Mouse (Mus musculus) neural tube, embryonic 12.5 days (tissue): ENCODE data around the gene Opn4. TPM values are rescaled to one million over a fixed set of nuclear protein-coding genes. Genes with fewer than 3 reads are reported as not detected.

Source experiments
- ATAC-seq: fragments of 200-750 bp; cut with Nextera tagmentation; 2 replicates; pipeline ENCODE4 v1.8.0; 2017; ENCODE audit warnings: low read depth, mild to moderate bottlenecking, moderate TSS enrichment, moderate library complexity; ENCODE audit not compliant: low FRiP score
- H3K27ac ChIP-seq: fragments of 300-500 bp; sonication (generic); 2 replicates; pipeline ENCODE4 v1.5.1; 2016
- H3K27me3 ChIP-seq: fragments of 300-500 bp; sonication (generic); replicated peaks from 2 replicates; pipeline ENCODE4 v1.6.1; 2016; ENCODE audit warnings: mild to moderate bottlenecking
- H3K36me3 ChIP-seq: fragments of 300-500 bp; sonication (generic); 2 replicates; pipeline ENCODE4 v1.6.1; 2016; ENCODE audit warnings: mild to moderate bottlenecking
- H3K4me1 ChIP-seq: fragments of 300-500 bp; sonication (generic); 2 replicates; pipeline ENCODE4 v1.6.1; 2016
- H3K4me2 ChIP-seq: fragments of 300-500 bp; sonication (generic); replicated peaks from 2 replicates; pipeline ENCODE4 v1.6.1; 2016; ENCODE audit warnings: mild to moderate bottlenecking
- H3K4me3 ChIP-seq: fragments of 300-500 bp; sonication (generic); 2 replicates; pipeline ENCODE4 v1.5.1; 2016
- H3K9ac ChIP-seq: fragments of 300-500 bp; sonication (generic); 2 replicates; pipeline ENCODE4 v1.6.1; 2016; ENCODE audit warnings: mild to moderate bottlenecking
- H3K9me3 ChIP-seq: fragments of 300-500 bp; sonication (generic); 2 replicates; pipeline ENCODE4 v1.6.1; 2016; ENCODE audit warnings: mild to moderate bottlenecking
- WGBS: fragments of 180-500 bp; shearing (Covaris S2); methylation state at CpG from one replicate; pipeline ENCODE4 v1.1.7; 2016; 5-methylcytosine and 5-hydroxymethylcytosine counted together
- polyA plus RNA-seq: library from polyadenylated mRNA; unstranded; fragments of >200 nt; fragmentation: Nextera tagmentation; extraction: Ambion mirVana; gene quantifications from 2 replicates; pipeline ENCODE4 v1.2.1, GENCODE M21; 2016

Opn4 gene
- polyA plus RNA-seq, 1 experiment from 2014 or later, result not detected

- WGBS, result 41% methylated on average over 27 of the region's 27 CpGs
- Histone ChIP-seq H3K4me3 (peak overlapping the region; percentile 24), H3K27ac (no peak overlapping the region), H3K36me3 (no peaks in the 10 kb centered on the region), H3K9me3 (no peaks in the 10 kb centered on the region), H3K4me1 (no peaks in the 10 kb centered on the region), H3K9ac (no peak overlapping the region), H3K27me3 (no peaks in the 10 kb centered on the region; the same call in 1 of the 2 replicates), H3K4me2 (peak overlapping the region; percentile 58)
- no peak for ATAC-seq
Measured at GRCm38 (mm10) chr14:34569534-34570194, 30.3 kb downstream of the Opn4 start.

DNA sequence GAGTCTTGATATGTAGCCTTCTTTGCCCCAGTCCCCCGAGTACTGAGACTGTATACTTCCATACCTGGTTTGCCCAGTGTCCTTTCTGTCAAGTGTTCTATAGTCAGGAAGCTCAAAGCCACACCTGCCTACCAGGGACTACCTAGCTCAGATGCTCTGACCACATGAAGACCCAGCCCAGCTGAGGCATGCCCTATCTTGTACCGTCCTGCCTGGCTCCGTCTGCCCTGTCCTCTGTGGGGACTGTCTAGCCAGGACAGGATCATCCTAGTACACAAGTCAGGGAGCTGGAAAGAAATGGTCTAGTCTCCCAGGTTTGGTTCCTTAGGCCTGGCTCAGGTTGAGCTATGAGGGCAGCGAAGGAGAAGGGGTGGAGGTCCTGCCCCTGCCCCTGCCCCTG is 31.3 kb downstream of the Opn4 start:
- Histone ChIP-seq H3K9me3 (no peaks in the 10 kb centered on the region), H3K4me1 (no peaks in the 10 kb centered on the region), H3K27ac (no peak overlapping the region), H3K27me3 (no peaks in the 10 kb centered on the region; the same call in 1 of the 2 replicates), H3K9ac (no peak overlapping the region), H3K4me2 (no peak overlapping the region), H3K36me3 (no peaks in the 10 kb centered on the region), H3K4me3 (no peak overlapping the region)
- ATAC-seq, result no peak
- 83% methylated on average over 4 of the region's 4 CpGs for WGBS

GRCm38 (mm10) chr14:34567697-34568096 is 32.2 kb downstream of the Opn4 start:
- Histone ChIP-seq H3K9ac (no peak overlapping the region), H3K27me3 (no peaks in the 10 kb centered on the region; the same call in 1 of the 2 replicates), H3K9me3 (no peaks in the 10 kb centered on the region), H3K4me1 (no peaks in the 10 kb centered on the region), H3K27ac (no peak overlapping the region), H3K36me3 (no peaks in the 10 kb centered on the region), H3K4me2 (no peak overlapping the region), H3K4me3 (no peak overlapping the region)
- 64% methylated on average over 5 of the region's 5 CpGs for WGBS
- ATAC-seq, result no peak

DNA sequence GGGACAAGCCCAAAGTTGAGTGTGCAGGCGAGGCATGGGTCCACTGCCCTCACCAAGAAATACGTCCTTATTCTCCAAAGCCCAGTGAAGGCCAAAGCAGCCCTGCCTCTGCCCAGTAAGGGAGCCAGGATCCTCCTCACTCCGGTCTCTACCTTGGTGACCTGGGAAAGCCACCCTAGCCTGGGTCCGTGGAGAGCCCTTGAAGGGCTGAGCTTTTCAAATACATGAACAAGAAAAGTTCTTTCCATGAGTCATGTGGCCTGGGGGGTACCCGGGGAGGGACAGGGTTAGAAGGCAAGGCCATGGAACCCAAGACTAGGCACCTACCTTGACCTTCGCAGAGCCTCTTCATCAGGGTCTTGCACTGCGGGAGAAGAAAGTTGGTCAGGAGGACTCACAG is 33.4 kb downstream of the Opn4 start:
- no peak for ATAC-seq
- 92% methylated on average over 7 of the region's 7 CpGs for WGBS
- Histone ChIP-seq H3K9me3 (no peaks in the 10 kb centered on the region), H3K36me3 (no peaks in the 10 kb centered on the region), H3K4me2 (no peak overlapping the region), H3K9ac (no peak overlapping the region), H3K4me1 (no peaks in the 10 kb centered on the region), H3K4me3 (no peak overlapping the region), H3K27ac (no peak overlapping the region), H3K27me3 (no peaks in the 10 kb centered on the region; the same call in 1 of the 2 replicates)

- Histone ChIP-seq H3K4me3 (no peak overlapping the region), H3K4me2 (no peak overlapping the region), H3K4me1 (no peaks in the 10 kb centered on the region), H3K36me3 (no peaks in the 10 kb centered on the region), H3K9me3 (no peaks in the 10 kb centered on the region), H3K27me3 (no peaks in the 10 kb centered on the region; the same call in 1 of the 2 replicates), H3K27ac (no peak overlapping the region), H3K9ac (no peak overlapping the region)
- WGBS, result 76% methylated on average over 17 of the region's 17 CpGs
- no peak for ATAC-seq
Measured at GRCm38 (mm10) chr14:34565711-34566110, 34.2 kb downstream of the Opn4 start.

DNA sequence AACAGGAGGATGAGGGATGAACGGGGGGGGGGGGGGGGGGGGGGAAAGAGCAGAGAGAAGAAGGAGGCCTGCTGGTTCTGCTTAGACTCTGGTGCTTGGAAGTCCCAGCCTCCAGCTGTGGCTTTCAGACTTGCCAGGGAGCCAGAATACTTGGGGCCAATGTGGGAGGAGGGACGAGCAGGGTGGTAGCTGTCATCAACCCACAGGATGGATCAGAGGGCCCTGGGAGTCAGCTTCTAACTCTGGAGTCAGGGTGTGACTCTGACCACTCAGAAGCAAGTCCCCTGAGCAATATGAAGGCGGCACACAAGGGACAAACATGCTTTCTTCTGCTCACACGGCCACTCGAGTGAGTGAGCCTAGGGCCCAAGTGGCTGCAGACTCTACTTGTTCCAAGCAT is 35.3 kb downstream of the Opn4 start:
- WGBS, result 69% methylated on average over 5 of the region's 5 CpGs
- H3K27ac ChIP-seq, result no peak overlapping the region
- no peak for ATAC-seq

GRCm38 (mm10) chr14:34562393-34562792 is 37.5 kb downstream of the Opn4 start:
- no peak overlapping the region for H3K27ac ChIP-seq
- H3K4me1 ChIP-seq, result no peaks in the 10 kb centered on the region
- H3K4me2 ChIP-seq, result no peak overlapping the region
- no peaks in the 10 kb centered on the region for H3K36me3 ChIP-seq
- no peak overlapping the region for H3K4me3 ChIP-seq
- no peak for ATAC-seq
- H3K9me3 ChIP-seq, result no peaks in the 10 kb centered on the region
- WGBS, result 13% methylated on average over 2 of the region's 2 CpGs
- no peak overlapping the region for H3K9ac ChIP-seq
- no peaks in the 10 kb centered on the region for H3K27me3 ChIP-seq

More for the DNA sequence above, 35.3 kb downstream of the Opn4 start:
- Histone ChIP-seq H3K4me2 (no peak overlapping the region), H3K9me3 (no peaks in the 10 kb centered on the region), H3K36me3 (no peaks in the 10 kb centered on the region), H3K4me1 (no peaks in the 10 kb centered on the region), H3K27me3 (no peaks in the 10 kb centered on the region; the same call in 1 of the 2 replicates), H3K4me3 (no peak overlapping the region), H3K9ac (no peak overlapping the region)

DNA sequence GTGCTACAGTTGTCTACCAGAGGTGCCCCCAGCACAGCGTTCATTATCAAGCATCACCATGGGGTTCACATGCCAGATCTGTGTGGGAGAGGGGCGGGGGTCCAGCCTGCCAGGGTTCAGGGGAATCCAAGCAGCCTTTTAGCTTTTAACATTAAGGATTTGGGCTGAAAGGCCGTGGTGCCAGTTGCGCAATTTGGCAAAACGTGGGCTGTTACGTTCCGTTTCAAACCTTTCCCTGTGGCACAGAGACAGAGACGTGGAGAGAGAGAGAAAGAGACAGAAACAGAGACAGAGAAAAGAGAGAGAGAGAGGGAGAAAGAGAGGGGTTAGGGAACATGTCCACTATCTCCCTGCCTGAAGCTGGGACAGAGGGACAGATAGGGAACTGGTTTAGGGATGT is 38.3 kb downstream of the Opn4 start:
- Histone ChIP-seq H3K4me3 (no peak overlapping the region), H3K36me3 (no peaks in the 10 kb centered on the region), H3K4me2 (no peak overlapping the region), H3K9me3 (no peaks in the 10 kb centered on the region), H3K4me1 (no peaks in the 10 kb centered on the region), H3K9ac (no peak overlapping the region), H3K27me3 (no peaks in the 10 kb centered on the region), H3K27ac (no peak overlapping the region)
- WGBS, result 94% methylated on average over 8 of the region's 8 CpGs
- ATAC-seq, result no peak

- Histone ChIP-seq H3K9ac (no peak overlapping the region), H3K4me1 (no peaks in the 10 kb centered on the region), H3K36me3 (no peaks in the 10 kb centered on the region), H3K27me3 (no peaks in the 10 kb centered on the region), H3K4me3 (no peak overlapping the region), H3K9me3 (no peaks in the 10 kb centered on the region), H3K27ac (no peak overlapping the region), H3K4me2 (no peak overlapping the region)
- WGBS, result 90% methylated on average over 9 of the region's 9 CpGs
- ATAC-seq, result no peak
Measured at GRCm38 (mm10) chr14:34558947-34559346, 41.0 kb downstream of the Opn4 start.

- no peaks in the 10 kb centered on the region for H3K9me3 ChIP-seq
- no peaks in the 10 kb centered on the region for H3K4me1 ChIP-seq
- no peaks in the 10 kb centered on the region for H3K27me3 ChIP-seq
- H3K27ac ChIP-seq, result no peak overlapping the region
- H3K4me3 ChIP-seq, result no peak overlapping the region
- no peaks in the 10 kb centered on the region for H3K36me3 ChIP-seq
- H3K4me2 ChIP-seq, result no peak overlapping the region
- WGBS, result 61% methylated on average over 13 of the region's 13 CpGs
- ATAC-seq, result no peak
- no peak overlapping the region for H3K9ac ChIP-seq
Measured at GRCm38 (mm10) chr14:34555211-34555610, 44.7 kb downstream of the Opn4 start.

DNA sequence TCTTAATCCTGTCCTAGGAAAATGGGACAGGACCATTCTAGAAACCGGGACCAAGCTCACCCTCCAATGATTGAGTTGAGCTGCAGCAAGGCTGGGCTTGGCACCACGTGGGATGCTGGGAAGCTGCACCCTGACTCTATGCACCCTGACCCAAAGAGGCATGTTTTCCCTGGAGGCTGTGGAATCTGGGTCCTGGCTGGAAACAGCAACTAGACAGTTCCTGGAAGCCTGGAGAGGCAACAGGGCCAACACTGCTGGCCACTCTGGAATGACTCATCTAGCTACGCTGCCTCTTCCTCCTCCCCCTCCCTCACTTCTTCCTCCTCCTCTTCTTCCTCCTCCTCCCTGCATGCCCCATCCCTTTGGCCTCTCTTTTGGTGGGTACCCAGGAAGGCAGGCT is 45.9 kb downstream of the Opn4 start:
- no peak for ATAC-seq

DNA sequence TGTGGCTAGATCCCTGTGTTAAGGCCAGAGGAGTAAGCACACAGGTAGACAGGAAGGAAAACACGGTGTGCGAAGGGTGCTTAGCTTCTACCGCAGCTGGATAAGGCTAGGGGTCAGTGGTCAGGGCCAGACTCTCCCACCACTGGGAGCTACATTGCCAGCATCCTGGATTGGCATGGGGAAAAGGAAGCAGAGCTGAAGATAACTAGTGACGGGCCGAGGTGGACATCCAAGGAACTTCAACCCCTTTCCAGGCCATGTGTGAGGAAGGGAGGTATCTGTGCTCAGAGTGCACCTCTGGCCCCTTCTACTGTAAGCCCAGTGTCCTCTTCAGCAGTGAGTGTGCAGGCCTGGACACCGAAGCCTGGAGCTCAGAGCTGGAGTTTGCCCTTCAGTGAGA is 46.5 kb downstream of the Opn4 start:
- H3K27me3 ChIP-seq, result no peaks in the 10 kb centered on the region
- no peak overlapping the region for H3K27ac ChIP-seq
- ATAC-seq, result no peak
- no peaks in the 10 kb centered on the region for H3K9me3 ChIP-seq
- H3K4me3 ChIP-seq, result no peak overlapping the region
- H3K36me3 ChIP-seq, result no peaks in the 10 kb centered on the region
- H3K4me1 ChIP-seq, result peaks cover 2% of the 10 kb centered on the region; the same call in 1 of the 2 replicates
- H3K9ac ChIP-seq, result no peak overlapping the region
- WGBS, result 88% methylated on average over 6 of the region's 6 CpGs
- no peak overlapping the region for H3K4me2 ChIP-seq

More for the DNA sequence above, 45.9 kb downstream of the Opn4 start:
- Histone ChIP-seq H3K4me1 (no peaks in the 10 kb centered on the region), H3K4me2 (no peak overlapping the region), H3K9me3 (no peaks in the 10 kb centered on the region), H3K27me3 (no peaks in the 10 kb centered on the region), H3K4me3 (no peak overlapping the region), H3K27ac (no peak overlapping the region), H3K36me3 (no peaks in the 10 kb centered on the region), H3K9ac (no peak overlapping the region)
- WGBS, result 75% methylated on average over 3 of the region's 3 CpGs

- Histone ChIP-seq H3K4me3 (no peak overlapping the region), H3K4me1 (peaks cover 3% of the 10 kb centered on the region; the same call in 1 of the 2 replicates), H3K27me3 (no peaks in the 10 kb centered on the region), H3K4me2 (no peak overlapping the region), H3K9ac (no peak overlapping the region), H3K27ac (no peak overlapping the region), H3K36me3 (no peaks in the 10 kb centered on the region), H3K9me3 (no peaks in the 10 kb centered on the region)
- 93% methylated on average over 5 of the region's 5 CpGs for WGBS
- ATAC-seq, result no peak
Measured at GRCm38 (mm10) chr14:34552226-34552625, 47.7 kb downstream of the Opn4 start.
